Mouse (Mus musculus) stomach, embryonic 14.5 days (tissue): ENCODE data around the gene Bcl6b. TPM values are rescaled to one million over a fixed set of nuclear protein-coding genes. Genes with fewer than 3 reads are reported as not detected.

Source experiments
- ATAC-seq: fragments of 200-750 bp; cut with Nextera tagmentation; 2 replicates; pipeline ENCODE4 v1.8.0; 2017; ENCODE audit warnings: low read depth, moderate TSS enrichment; ENCODE audit not compliant: insufficient number of reproducible peaks, insufficient read depth, low FRiP score
- H3K27ac ChIP-seq: fragments of 300-500 bp; sonication (generic); 2 replicates; pipeline ENCODE4 v1.5.1; 2014; ENCODE audit warnings: mild to moderate bottlenecking, low read length, moderate library complexity, mixed read lengths
- H3K27me3 ChIP-seq: fragments of 300-500 bp; sonication (generic); 2 replicates; pipeline ENCODE4 v1.6.1; 2014; ENCODE audit warnings: low read length, control low read depth, mixed read lengths; ENCODE audit not compliant: control insufficient read depth, insufficient read depth
- H3K36me3 ChIP-seq: fragments of 300-500 bp; sonication (generic); 2 replicates; pipeline ENCODE4 v1.6.1; 2014; ENCODE audit warnings: mild to moderate bottlenecking, control low read depth, low read length, moderate library complexity, mixed read lengths; ENCODE audit not compliant: control insufficient read depth, insufficient read depth
- H3K4me1 ChIP-seq: fragments of 300-500 bp; sonication (generic); 2 replicates; pipeline ENCODE4 v1.6.1; 2014; ENCODE audit warnings: low read length, control low read depth, mixed read lengths; ENCODE audit not compliant: control insufficient read depth, insufficient read depth
- H3K4me2 ChIP-seq: fragments of 300-500 bp; sonication (generic); replicated peaks from 2 replicates; pipeline ENCODE4 v1.6.1; 2014; ENCODE audit warnings: low read depth, low read length, control low read depth
- H3K4me3 ChIP-seq: fragments of 300-500 bp; sonication (generic); 2 replicates; pipeline ENCODE4 v1.5.1; 2014; ENCODE audit warnings: low read depth, low read length, control low read depth
- H3K9ac ChIP-seq: fragments of 300-500 bp; sonication (generic); replicated peaks from 2 replicates; pipeline ENCODE4 v1.6.1; 2014; ENCODE audit warnings: low read depth, mild to moderate bottlenecking, control low read depth, low read length, moderate library complexity, mixed read lengths
- H3K9me3 ChIP-seq: fragments of 300-500 bp; sonication (generic); 2 replicates; pipeline ENCODE4 v1.6.1; 2016; ENCODE audit warnings: low read depth, low read length, control low read depth; ENCODE audit not compliant: control insufficient read depth
- WGBS: fragments of 180-500 bp; shearing (Covaris S2); extraction: QIAGEN DNeasy Blood & Tissue Kit; methylation state at CpG from one replicate; pipeline ENCODE4 v1.1.7; 2014; 5-methylcytosine and 5-hydroxymethylcytosine counted together
- polyA plus RNA-seq: library from polyadenylated mRNA; unstranded; fragments of >200 nt; fragmentation: Nextera tagmentation; extraction: Ambion mirVana; gene quantifications from 2 replicates; pipeline ENCODE4 v1.2.1, GENCODE M21; 2014

Gene Bcl6b
- polyA plus RNA-seq, 1 experiment from 2014 or later, result 12.0 TPM

DNA sequence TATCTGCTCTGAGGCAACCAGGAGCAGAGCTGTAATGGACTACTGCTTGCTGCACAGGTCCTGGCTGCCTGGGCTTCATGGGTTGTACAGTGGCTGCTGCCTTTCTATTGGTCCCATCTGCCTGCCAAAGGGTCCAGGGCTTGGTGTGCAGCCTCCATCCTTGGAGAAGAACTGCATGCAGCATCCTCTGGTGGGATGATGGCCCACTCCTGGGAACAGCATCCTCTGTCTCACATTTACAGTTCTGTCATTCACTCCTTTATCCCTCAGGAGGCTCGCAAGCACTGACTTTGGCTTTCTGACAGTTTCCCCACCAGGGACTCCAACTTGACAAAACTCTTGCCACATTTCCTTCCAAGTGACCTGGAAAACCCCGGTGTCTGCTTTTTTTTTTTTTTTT is 22.8 kb downstream of the Bcl6b start:
- no peak for ATAC-seq
- 73% methylated on average over 2 of the region's 2 CpGs for WGBS
- Histone ChIP-seq H3K9me3 (no peaks in the 10 kb centered on the region), H3K36me3 (no peaks in the 10 kb centered on the region), H3K4me1 (no peaks in the 10 kb centered on the region), H3K9ac (no peak overlapping the region), H3K4me3 (no peak overlapping the region), H3K4me2 (no peak overlapping the region), H3K27ac (no peak overlapping the region), H3K27me3 (no peaks in the 10 kb centered on the region)

DNA sequence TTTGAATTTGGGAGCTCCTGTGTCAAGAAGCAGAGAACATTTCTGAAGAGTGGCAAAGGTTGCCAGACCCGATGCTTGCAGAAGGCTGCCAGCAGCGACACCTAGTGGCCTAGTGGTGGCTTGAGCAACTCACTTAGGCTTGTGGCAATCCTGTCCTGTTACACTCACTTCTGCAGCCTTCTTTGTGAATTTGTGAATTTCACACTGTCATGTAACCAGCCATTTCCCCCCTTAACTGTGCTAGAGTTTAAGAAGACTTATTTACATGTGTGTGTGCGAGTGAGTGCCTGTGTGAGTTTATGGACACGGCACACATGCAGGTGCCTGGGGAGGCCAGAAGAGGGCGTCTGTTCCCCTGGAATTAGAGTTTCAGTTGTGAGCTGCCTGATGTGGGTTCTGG is 27.9 kb downstream of the Bcl6b start:
- peak; percentile 42; the same call in 1 of the 2 replicates for ATAC-seq
- Histone ChIP-seq H3K4me2 (no peak overlapping the region), H3K4me1 (no peaks in the 10 kb centered on the region), H3K9ac (no peak overlapping the region), H3K4me3 (no peak overlapping the region), H3K36me3 (no peaks in the 10 kb centered on the region), H3K27ac (no peak overlapping the region), H3K27me3 (no peaks in the 10 kb centered on the region), H3K9me3 (no peaks in the 10 kb centered on the region)
- 33% methylated on average over 5 of the region's 5 CpGs for WGBS

DNA sequence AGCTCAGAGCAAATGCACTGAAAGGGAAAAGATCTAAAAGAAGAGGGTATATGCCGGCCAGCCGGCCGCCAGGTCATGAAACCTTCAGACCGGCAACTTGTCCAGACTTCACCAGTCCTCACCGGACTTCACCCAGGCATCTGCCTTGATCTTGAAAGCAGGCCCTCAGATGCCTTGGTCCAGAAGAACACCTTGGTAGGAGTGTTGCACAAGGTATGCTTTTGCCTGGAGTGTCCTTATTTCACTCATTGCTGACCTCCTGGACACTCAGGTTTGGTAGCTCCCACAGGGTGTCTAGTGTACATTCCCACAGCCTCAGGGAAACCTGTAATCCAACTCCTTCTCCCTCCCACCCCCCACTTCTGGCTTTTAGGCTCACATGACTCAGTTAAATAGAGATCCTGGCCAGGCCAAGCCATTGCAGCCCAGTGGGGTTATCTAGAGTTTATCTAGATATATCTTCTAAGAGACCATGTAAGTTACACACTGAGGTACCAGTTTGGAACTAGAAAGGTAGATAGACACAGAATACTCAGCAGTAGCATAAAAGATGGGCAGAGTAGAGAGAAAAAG is 29.5 kb downstream of the Bcl6b start:
- Histone ChIP-seq H3K4me2 (no peak overlapping the region), H3K9me3 (no peaks in the 10 kb centered on the region), H3K36me3 (no peaks in the 10 kb centered on the region), H3K27me3 (no peaks in the 10 kb centered on the region), H3K27ac (no peak overlapping the region), H3K4me1 (no peaks in the 10 kb centered on the region), H3K9ac (no peak overlapping the region), H3K4me3 (no peak overlapping the region)
- 83% methylated on average over 5 of the region's 5 CpGs for WGBS
- no peak for ATAC-seq

GRCm38 (mm10) chr11:70199107-70199506 is 30.5 kb downstream of the Bcl6b start:
- H3K4me3 ChIP-seq, result no peak overlapping the region
- no peak overlapping the region for H3K27ac ChIP-seq
- no peaks in the 10 kb centered on the region for H3K36me3 ChIP-seq
- H3K4me2 ChIP-seq, result no peak overlapping the region
- H3K9ac ChIP-seq, result no peak overlapping the region
- H3K9me3 ChIP-seq, result no peaks in the 10 kb centered on the region
- no peaks in the 10 kb centered on the region for H3K27me3 ChIP-seq
- WGBS, result 72% methylated on average over 8 of the region's 8 CpGs
- peaks cover under 1% of the 10 kb centered on the region for H3K4me1 ChIP-seq
- ATAC-seq, result no peak

GRCm38 (mm10) chr11:70198332-70198731 is 31.3 kb downstream of the Bcl6b start:
- no peak overlapping the region for H3K9ac ChIP-seq
- no peak overlapping the region for H3K27ac ChIP-seq
- peaks cover 7% of the 10 kb centered on the region for H3K4me1 ChIP-seq
- no peak overlapping the region for H3K4me2 ChIP-seq
- no peaks in the 10 kb centered on the region for H3K9me3 ChIP-seq
- no peaks in the 10 kb centered on the region for H3K27me3 ChIP-seq
- ATAC-seq, result no peak
- no peaks in the 10 kb centered on the region for H3K36me3 ChIP-seq
- H3K4me3 ChIP-seq, result no peak overlapping the region
- WGBS, result 76% methylated on average over 3 of the region's 3 CpGs

DNA sequence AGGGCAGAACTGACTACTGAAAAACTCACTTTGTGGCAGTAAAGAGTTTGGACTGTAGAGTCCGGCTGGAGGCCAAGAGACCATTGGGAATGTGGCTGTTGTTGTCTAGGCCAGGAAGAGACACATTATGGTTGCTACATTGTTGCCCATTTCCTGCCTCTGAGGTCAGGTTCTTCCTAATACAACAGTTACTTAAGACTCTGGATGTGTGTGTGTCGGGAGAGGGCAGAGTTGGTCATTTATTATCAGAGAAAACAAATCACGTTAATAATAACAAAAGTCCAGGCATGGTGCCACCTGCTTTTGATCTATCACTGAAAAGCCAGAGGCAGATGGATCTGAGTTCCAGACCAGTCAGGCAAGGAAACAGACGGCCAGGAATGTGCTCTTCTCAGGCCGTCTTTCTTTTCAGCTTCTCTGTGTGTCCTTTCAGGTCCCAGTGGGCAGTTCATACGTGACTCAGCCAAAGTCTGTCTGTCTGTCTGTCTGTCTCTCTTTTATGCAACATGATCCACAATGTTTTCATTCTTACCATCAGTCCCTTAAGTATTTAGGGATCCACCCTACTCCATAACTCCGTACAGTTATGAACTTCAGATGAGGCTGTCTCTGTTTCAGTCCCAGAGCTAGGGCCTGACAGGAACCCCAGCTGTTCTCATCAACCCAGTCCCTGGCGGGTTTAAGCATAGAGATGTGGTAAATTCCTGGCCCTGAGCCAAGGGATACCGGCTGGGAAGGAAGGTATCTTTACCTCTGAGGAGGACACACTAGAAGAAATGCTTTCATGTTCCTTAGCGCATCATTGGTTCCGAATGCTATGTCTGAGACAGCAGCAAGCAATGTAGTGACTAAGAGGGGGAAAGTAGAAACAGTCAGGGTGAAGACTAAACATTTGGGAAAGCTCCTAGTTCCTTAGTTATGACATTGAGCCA is 36.0 kb downstream of the Bcl6b start:
- Histone ChIP-seq H3K27me3 (no peaks in the 10 kb centered on the region), H3K27ac (0 out of 2 replicates have a peak overlapping the region, but pooled peaks have one; percentile 39), H3K9ac (no peak overlapping the region), H3K9me3 (no peaks in the 10 kb centered on the region), H3K4me3 (no peak overlapping the region), H3K4me1 (peaks cover 9% of the 10 kb centered on the region), H3K4me2 (no peak overlapping the region), H3K36me3 (no peaks in the 10 kb centered on the region)
- ATAC-seq, result no peak
- WGBS, result 31% methylated on average over 11 of the region's 11 CpGs

DNA sequence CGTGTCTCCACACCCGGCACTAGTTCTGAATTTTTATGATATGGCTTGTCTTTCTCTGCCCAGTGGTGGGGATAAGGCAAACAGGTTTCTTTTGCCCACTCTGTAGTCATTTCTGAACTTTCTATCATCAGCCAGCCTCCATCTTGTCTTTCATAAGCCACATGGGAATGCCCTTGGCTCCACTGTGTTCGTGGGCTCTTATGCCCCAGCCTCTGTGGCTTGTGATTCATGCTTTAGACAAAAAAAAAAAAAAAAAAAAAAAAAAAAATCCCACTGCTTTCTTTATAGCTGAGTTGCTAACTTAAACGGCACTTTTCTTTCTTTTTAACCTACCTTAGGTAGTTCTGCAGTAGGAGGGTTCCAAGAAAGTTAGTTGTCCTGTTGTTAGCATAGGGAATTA is 37.4 kb downstream of the Bcl6b start:
- no peak for ATAC-seq
- no peak overlapping the region for H3K4me3 ChIP-seq
- no peaks in the 10 kb centered on the region for H3K36me3 ChIP-seq
- no peak overlapping the region for H3K4me2 ChIP-seq
- WGBS, result 74% methylated on average over 4 of the region's 4 CpGs
- no peak overlapping the region for H3K9ac ChIP-seq
- H3K9me3 ChIP-seq, result no peaks in the 10 kb centered on the region
- peaks cover 9% of the 10 kb centered on the region for H3K4me1 ChIP-seq
- no peak overlapping the region for H3K27ac ChIP-seq
- no peaks in the 10 kb centered on the region for H3K27me3 ChIP-seq

DNA sequence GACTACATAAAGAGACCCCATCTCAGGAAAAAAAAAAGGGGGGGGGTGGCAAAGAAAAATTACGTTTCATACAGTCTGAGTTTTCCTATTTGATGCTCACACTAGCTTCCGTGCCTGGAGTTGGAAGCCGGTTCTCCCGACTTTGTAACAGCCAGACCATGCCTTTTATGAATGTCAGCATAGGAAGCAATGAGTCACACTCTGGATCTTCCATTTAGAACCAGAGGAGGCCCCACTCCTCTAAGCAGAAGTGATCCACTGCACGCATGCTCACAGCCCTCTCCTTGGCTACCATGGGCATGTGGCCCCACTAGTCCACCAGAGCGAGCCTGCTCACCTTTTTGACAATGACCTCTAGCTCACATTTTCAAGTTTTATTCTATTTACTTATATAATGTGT is 38.4 kb downstream of the Bcl6b start:
- Histone ChIP-seq H3K9me3 (no peaks in the 10 kb centered on the region), H3K4me2 (no peak overlapping the region), H3K27ac (no peak overlapping the region), H3K36me3 (no peaks in the 10 kb centered on the region), H3K4me3 (no peak overlapping the region), H3K4me1 (peaks cover 9% of the 10 kb centered on the region), H3K27me3 (no peaks in the 10 kb centered on the region), H3K9ac (no peak overlapping the region)
- WGBS, result 86% methylated on average over 6 of the region's 6 CpGs
- ATAC-seq, result no peak
